Mouse (Mus musculus) left cerebral cortex, adult 8-10 months (tissue): ENCODE results near the gene Sectm1a. TPM values are rescaled to one million over a fixed set of nuclear protein-coding genes. Genes with fewer than 3 reads are reported as not detected.
"Not testable (repeated sequence)": the region's sequence is repeated elsewhere in the genome, so short reads cannot be mapped to it uniquely, and the experiment has no call there.

ENCODE experiments used
- DNase-seq, 2 experiments: peaks; one replicate each; pipeline ENCODE4 v3.0.0; 2022; ENCODE audit warnings: low spot score in 2 of 2
- total RNA-seq, 4 experiments: library from RNA; stranded (reverse); gene quantifications; 2 replicates each; pipeline ENCODE4 v1.2.4; 2022

Sectm1a gene
- total RNA-seq, 4 experiments from 2014 or later: not detected

DNA sequence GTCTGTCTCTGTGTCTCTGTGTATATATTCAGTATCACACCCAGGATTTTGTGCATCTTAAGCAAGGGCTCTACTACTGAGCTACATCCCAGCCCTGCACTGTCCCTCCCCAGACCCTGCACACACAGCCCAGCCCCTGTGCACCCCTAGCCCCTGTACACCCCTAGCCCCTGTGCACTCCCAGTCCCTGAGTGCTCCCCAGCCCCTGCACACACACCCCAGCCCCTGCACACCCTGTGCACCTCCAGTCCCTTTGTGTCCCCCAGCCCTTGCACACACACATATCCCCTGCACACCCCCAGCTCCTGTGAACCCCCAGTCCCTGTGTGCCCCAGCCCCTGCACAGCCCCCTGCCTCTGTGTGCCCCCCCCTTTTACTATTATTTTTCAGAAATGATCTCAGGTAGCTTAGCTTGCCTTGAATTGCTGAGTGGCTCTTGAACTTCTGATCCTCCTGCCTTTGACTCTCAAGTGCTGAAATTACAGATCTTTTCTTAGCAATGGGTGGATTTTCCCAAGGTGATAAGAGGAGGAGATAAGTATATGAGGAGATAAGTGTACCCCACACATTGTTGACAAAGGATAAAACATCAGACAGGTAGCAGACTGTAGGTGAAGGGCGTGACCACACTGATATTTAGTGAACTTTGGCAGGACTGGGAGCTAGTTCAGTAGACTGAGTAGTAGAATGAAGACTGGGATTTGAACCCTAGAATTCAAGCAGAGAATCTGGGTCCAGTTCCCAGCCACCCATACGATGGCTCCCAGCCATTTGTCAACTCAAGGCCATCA lies 8.9 kb upstream of the Sectm1a start:
- DNase-seq: no peak

DNA sequence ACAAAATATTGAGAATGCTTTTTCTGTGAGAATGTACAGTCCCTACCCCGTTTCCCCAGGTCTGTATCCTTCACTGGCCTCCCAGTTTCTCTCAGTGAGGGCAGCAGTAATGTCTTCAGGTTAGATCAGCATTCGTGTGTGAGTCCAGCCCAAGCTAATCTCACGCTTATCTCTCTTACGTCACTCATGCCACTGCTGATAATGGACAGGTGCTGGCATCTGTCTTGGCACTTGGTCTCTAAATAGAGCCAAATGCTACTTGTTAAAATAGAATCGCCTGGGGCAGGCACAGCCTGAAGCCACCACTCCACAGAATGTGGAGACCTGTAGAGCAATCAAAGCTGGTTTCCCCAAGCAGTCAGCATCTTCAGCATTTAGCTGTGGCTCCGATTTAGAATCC lies 8.0 kb upstream of the Sectm1a start:
- no peak for DNase-seq

DNA sequence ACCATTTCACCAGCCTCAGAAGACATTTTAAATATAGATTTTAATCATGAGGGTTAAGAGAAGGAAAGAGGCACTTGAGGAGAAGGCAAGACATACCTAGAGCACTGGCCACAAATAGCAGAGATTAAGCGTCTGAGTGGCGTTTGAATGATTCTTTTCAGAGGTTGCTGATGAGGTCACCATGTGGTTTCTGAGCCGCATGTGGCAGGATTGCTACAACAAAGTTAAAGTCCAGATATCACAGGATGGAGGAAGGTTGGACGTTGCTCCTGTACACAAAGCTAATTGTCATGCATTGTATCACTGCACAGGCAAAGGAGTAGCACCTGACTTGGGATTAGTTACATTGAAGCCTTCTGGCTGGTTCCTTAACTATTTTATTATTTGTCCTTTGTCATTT lies 5.3 kb upstream of the Sectm1a start:
- DNase-seq: no peak

DNA sequence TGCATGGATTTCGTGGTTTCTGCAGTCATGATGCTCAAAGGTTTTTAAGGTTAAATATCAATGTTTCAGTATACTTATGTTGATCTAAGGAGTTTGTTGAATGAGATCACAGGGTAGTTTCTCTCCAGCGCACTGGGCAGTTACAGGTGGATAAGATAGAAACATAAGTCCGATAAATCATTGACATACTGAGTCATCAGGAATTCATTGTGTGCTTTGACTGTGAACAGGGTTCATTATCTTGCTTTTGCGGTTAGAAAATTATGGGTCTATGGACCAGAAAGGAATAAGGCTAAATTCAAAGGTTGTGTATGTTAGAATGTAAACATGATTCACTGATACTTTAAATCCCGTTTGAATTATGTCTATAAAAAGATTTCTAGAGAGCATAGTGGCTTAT lies 4.2 kb upstream of the Sectm1a start:
- no peak for DNase-seq

DNA sequence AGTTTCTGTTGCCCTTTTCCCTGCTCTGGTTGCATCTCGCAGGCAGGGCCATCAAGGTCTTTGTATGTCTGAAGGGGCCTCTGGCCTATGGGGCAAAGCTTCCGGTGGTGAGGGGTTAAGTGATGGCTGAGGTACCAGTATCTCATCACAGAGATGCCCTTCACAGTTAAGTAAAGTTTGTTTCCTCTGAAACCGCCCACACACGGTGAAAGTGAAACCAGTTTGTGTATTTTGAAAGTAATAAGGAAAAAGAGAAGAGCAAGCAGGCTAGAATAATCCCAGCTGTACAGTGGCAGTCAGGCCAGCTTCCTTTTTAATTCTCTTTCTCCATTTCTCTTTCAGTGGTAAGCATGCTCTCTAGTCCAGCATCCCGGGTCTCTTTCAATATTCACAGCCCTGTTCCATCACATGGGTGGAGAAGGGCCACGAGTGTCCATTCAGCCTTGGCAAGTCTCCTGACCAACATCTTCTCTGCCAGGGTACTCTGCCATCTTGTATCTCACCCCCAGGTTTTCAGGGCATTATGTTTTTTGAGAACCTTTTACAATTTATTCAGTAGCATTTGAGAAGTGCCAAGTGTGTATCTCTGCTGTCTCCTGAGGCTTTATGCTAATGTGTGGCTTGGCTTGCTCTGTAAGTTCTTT lies 2.0 kb upstream of the Sectm1a start:
- DNase-seq: no peak

DNA sequence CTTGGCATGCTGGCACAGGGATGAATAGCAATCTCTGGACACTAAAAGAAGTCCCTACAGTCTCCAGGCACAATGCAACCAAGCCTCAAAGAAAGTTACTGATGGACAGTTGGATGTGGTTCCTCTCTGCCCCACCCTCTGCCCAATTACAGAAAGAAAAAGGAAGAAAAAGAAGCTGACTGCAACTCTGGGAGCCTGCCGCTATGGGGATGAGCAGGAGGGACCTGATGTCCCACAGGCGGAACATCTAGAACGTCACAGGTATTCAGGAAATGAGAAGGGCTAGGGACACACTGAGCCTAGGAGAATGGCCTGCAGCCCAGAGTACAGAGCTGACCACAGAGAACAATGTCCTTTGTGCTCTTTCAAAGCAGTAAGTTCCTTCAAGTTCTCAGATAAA lies 1.2 kb upstream of the Sectm1a start:
- DNase-seq: no peak

DNA sequence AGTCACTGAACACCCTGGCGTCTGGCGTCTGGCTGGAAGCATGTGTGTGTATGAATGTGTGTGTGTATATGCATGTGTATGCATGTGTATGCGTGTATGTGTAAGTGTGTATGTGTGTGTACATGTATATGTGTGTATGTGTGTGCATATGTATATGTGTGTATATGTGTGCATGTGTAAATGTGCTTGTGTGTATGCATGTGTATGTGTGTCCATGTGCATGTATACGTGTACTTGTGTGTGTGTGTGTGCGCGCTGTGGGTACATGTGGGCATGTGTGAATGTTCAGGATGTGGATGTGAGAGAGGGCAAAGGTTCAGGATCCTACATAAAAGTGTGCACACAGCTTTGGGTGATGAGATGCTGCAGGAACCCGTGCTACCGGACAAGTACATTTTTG lies 690 bp downstream of the Sectm1a start:
- no peak for DNase-seq

DNA sequence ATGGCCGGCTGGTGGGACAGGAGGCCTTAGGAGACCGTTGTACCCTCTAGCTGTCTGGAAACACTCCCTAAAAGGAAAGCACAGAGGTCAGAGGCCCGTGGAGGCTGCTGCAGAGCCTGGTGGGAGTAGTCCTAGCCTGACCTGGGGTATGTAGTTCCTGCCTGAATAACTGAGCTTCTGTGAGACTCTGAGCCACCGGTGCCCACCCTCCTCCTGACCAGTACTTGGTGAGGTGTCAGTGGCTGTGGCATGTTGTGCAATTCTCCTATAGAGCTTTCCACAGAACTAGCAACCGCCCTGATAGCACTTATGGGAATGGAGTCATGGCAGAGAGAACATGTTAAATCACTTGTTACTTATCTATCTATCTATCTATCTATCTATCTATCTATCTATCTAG lies 5.4 kb downstream of the Sectm1a start:
- no peak for DNase-seq

DNA sequence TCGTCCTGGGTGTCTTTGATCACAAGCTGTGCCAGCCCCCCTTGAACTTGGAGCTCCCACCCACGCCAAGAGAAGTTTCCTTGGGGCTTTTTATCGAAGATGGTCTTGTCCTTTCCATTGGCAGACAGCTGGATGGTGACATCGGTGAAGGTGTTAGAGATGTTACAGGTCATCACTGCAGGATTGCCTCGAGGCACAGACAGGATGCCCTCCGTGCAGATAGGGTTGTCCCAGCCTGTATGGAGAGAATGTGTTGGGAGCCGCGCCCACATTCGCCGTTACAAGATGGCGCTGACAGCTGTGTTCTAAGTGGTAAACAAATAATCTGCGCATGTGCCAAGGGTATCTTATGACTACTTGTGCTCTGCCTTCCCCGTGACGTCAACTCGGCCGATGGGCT lies 11.4 kb downstream of the Sectm1a start:
- DNase-seq: not testable (repeated sequence)

DNA sequence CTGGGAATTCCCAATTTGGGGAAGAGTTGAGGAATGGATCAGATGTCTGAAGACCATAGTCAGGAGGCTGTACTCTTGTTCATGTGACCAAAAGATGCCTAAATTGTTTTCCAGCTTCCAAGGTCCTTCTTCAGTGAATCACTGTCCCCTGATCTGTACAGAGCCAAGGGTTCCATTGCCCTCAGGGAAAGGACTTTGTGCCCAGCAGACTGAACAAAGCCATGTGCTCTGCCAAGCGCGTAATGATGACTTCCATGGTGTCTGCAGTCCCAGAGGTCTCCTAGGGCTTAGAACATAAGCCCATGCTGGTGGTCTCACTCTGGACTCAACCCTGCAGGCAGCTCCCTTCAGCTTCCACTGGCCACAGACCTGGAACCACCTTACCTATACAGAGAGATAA lies 13.1 kb downstream of the Sectm1a start:
- DNase-seq: no peak

DNA sequence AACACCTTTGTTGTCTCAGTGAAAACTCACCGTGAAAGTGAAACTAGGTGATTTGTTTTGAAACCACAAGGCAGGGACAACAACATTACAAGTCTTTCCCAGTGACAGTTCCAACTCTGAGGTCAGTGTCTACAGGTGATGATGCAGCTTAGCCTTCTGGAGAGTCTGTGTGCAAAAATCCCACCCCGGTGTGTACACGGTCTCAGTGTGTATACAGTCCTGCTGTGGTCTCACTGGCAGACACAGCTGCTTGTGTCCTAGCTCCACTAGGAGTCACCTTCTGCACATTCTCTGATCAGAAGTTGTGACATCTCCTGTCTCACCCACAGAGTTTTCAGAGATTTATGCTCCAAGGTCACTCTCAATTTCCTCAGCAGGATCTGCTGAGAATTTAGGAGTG lies 16.8 kb downstream of the Sectm1a start:
- DNase-seq: no peak

DNA sequence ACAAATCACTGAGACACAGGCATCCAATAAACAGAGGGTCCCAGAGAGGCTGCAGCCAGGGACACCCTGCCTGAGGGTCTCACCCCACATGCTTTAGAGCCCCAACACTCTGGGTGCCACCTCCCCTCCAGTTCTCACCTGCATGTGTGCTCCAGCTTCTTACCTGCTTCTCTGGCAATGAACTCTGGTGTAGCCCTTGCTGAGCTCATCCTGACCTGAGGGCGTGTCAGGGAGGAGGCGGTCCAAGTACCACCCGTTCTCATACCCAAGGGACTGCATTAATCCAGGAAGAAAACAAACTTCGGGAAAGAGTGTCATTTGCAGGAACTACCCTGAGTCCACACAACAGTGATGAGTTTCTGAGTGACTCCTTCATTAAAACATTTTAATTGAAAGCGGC lies 17.6 kb downstream of the Sectm1a start, which contains the start of gene Sectm1b:
Gene Sectm1b, minus strand, starts transcription at position 191 of the 400 bp plus-strand sequence.
- DNase-seq: no peak

DNA sequence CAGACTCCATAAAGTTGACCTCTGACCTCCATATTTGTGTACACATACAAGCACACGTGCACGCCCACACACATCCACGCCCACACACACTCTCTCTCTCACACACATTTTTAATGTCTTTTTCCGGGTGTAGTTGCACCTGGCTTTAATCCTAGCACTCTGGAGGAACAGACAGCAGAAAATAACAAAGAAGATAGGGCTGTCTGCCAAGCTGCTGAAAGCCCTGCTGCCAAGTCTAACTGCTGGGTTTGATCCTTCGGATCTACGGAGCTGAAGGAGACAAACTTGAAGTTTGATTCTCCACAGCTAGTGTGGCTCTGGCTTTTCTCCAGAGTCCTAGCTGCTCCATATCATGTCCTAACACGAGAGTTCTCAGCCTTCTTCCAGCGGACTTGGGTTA lies 19.4 kb downstream of the Sectm1a start:
- DNase-seq: no peak

DNA sequence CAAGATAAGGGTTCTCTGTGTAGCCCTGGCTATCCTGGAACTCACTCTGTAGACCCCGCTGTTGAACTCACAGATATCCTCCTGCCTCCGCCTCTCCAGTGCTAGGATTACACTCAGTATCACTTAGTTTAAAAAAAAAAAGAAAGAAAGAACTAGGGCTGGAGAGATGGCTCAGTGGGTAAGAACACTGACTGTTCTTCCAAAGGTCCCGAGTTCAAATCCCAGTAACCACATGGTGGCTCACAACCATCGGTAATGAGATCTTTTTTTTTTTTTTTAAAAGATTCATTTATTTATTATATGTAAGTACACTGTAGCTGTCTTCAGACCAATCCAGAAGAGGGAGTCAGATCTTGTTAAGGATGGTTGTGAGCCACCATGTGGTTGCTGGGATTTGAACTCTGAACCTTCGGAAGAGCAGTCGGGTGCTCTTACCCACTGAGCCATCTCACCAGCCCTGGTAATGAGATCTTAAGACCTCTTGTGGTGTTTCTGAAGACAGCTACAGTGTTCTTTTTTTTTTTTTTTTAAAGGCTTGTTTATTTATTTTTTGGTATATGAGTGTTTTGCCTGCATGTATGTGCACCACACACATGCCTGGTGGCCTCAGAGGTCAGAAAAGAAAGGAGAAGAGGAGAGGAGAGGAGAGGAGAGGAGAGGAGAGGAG lies 20.5 kb downstream of the Sectm1a start:
- DNase-seq: not testable (repeated sequence)

DNA sequence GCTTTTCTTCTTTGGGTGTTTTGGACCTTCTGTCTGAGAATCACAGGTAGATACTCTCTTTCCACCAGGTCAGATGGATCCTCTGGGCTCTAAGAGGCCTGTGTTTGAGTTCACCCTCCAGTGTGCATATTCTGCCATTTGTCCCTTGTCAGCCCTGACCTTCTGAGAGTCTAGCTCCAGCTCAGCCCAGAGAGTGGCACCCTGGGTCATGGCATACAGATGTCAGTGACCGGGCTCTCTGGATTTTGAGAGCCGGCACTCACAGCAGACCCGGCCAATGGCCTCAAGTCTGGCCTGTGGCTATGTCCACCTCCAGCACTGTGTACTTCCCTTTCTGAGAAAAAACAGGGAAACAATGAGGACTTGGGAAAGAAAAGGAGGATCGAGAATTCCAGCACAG lies 21.5 kb downstream of the Sectm1a start:
- DNase-seq: no peak

DNA sequence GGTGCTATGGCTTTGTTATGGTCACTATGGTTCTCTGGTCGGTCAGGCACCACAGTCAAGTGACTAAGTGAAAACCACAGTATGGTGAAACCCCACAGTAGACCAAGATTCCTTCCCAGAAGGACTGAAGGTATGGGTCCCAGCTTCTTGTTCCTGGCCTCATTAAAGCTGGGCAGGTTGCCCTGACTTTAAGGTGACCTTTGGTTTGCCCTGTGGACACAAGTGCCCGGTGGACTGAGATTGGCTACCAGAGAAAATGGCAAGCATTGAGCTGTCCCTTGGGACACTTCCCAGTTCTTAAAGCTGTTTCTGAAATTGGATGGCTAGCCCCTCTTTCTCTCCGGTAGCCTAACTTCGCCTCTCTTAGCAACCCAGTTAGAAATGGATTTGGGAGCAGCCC lies 22.1 kb downstream of the Sectm1a start:
- no peak for DNase-seq

DNA sequence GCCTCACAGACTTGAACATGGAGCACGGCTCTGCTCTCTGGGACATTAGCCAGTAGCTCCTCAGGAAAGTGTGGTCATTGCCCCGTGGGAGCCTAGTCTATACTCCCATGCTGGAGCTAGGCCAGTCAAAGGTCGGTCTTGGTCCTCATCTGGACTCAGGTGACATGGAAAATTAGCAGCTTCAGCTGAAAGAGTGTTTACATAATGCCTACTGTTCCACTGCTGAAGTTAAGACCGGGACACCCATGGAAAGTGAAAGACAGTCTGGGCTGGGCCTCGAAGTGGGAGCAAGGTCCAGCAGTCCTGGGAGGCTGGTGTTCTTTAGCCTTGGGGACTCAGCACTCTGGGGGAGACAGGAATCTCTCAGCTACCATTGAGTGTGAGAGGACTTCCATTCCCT lies 22.9 kb downstream of the Sectm1a start:
- no peak for DNase-seq

DNA sequence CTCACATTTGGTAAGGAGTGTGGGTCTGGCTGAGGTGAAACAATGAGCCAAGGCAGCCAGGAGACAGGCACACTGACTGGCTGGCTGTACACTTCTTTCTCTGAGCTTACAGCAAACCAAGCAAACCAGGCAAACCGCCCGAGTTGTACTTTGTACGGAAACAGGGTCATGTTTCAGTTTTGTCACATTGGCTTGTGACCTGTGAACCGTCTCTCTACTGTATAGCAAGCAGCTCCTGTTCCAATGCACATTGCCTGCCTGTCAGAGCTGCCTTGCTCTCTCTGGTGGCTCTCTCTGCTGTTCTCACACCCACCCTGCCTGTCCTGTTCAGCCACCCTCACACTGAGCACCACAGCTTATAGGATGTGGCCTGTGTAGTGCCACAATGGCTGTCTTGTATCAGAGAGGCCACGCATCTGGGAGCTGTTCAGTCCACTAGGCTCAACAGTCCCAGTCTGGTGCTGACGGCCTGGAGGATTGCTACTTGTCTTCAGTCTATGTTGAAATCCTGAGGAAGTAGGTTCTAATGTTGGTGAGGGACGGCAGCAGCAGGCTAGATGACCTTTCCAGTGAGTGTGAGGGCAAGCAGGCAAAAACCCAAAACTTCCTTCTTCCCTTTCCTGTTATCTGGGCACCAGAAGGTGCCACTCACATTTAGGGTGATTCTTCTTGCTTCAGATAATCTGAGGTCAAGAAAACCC lies 24.3 kb downstream of the Sectm1a start:
- DNase-seq: no peak

DNA sequence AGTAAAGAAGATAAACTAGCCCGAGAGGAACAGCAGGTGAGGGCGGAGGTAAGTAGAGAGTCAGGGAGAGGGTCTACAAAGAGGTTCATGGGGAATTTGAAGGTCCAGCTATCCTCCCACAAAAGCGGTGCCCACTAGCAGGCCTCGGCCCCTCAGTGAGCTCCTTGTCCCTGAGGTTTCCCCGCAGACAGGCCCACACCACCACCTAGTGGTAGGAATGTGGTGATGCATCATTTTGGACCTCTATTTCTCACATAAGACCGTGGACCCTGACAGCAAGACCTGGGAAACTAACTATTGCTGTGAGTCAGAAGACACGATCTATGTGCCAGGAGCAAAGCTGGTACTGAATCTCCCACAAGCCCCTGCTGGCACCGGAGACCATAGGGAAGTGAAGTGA lies 27.5 kb downstream of the Sectm1a start:
- peak; percentile 28 to 73 for DNase-seq

DNA sequence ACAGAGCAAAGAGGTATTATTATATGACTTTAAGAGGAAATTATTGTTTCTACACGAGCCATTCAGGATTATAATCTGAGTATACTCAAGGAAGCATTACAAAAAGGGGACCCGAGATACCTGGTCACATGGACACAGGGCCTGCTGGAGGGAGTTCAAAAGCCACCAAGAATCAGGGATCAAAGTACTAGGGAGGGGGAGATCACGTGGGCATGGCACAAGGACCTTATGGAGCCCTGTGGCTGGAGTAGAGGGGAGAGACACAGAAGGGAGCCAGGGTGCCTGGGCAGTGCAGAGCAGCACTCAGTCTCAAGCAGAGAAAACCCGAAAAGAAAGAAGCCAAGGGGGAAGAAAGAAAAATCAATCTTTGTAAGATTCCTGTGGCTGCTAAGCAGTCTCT lies 28.6 kb downstream of the Sectm1a start:
- no peak for DNase-seq

DNA sequence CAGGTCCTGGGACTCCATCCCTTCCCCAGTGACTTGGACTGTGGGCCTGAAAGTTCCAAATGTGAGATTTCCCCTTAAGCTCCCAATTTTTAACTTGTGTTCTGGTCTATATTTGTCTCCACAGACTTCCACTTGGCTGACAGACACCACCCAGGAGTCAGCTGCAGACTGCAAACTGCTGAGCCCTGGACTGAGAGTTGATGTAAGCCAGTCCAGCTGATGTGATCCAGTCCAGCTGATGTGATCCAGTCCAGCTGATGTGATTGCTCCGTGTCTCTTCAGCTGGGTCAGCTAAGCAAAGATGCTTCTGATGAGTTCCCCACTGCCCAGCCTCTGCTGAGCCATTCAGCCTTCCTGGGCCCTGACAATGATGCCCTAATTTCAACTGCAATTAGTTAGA lies 29.2 kb downstream of the Sectm1a start:
- DNase-seq: no peak

DNA sequence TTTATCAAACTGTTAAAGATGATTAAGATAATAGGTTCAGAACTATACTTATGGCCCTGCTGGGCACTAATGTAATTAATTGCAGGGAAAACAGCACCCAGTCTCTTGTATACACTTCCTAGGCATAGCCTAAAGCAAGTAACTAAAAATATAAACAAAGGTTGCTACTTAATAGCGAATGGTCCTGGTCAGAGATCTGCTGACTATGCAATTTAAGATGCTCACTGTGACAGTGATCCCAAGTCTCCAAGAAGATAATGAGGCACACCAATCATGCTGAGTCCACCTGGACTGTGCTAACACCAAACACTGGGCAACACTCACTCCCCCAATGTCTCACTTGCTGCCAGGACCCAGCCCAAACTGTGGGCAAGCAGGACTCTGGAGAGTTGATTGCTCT lies 31.2 kb downstream of the Sectm1a start:
- no peak for DNase-seq
